Mouse (Mus musculus) hindbrain, embryonic 11.5 days (tissue): ENCODE data around the gene Hps6. TPM values are rescaled to one million over a fixed set of nuclear protein-coding genes. Genes with fewer than 3 reads are reported as not detected.

ENCODE experiments used
- ATAC-seq: fragments of 200-750 bp; cut with Nextera tagmentation; 2 replicates; pipeline ENCODE4 v1.8.0; 2017; ENCODE audit warnings: mild to moderate bottlenecking, moderate TSS enrichment, moderate library complexity; ENCODE audit not compliant: low FRiP score
- DNase-seq: peaks from one replicate; pipeline ENCODE4 v3.0.0-alpha.2; 2015; ENCODE audit warnings: low spot score
- H3K27ac ChIP-seq: fragments of 300-500 bp; sonication (generic); 2 replicates; pipeline ENCODE4 v1.5.1; 2014; ENCODE audit warnings: mild to moderate bottlenecking, low read depth, low read length
- H3K27me3 ChIP-seq: fragments of 300-500 bp; sonication (generic); 2 replicates; pipeline ENCODE4 v1.6.1; 2014; ENCODE audit warnings: mild to moderate bottlenecking, low read length, moderate library complexity, mixed read lengths; ENCODE audit not compliant: control insufficient read depth, insufficient read depth
- H3K36me3 ChIP-seq: fragments of 300-500 bp; sonication (generic); 2 replicates; pipeline ENCODE4 v1.6.1; 2014; ENCODE audit warnings: mild to moderate bottlenecking, low read length, moderate library complexity, mixed read lengths; ENCODE audit not compliant: control insufficient read depth, insufficient read depth
- H3K4me1 ChIP-seq: fragments of 300-500 bp; sonication (generic); replicated peaks from 2 replicates; pipeline ENCODE4 v1.6.1; 2014; ENCODE audit warnings: low read length, mixed read lengths; ENCODE audit not compliant: control insufficient read depth, insufficient read depth
- H3K4me2 ChIP-seq: fragments of 300-500 bp; sonication (generic); replicated peaks from 2 replicates; pipeline ENCODE4 v1.6.1; 2014; ENCODE audit warnings: mild to moderate bottlenecking, low read depth, low read length
- H3K4me3 ChIP-seq: fragments of 300-500 bp; sonication (generic); 2 replicates; pipeline ENCODE4 v1.5.1; 2014; ENCODE audit warnings: low read depth, low read length
- H3K9ac ChIP-seq: fragments of 300-500 bp; sonication (generic); 2 replicates; pipeline ENCODE4 v1.6.1; 2014; ENCODE audit warnings: low read depth, low read length
- H3K9me3 ChIP-seq: fragments of 300-500 bp; sonication (generic); 2 replicates; pipeline ENCODE4 v1.6.1; 2016; ENCODE audit warnings: low read length; ENCODE audit not compliant: control insufficient read depth
- WGBS: fragments of 180-500 bp; shearing (Covaris S2); extraction: QIAGEN DNeasy Blood & Tissue Kit; methylation state at CpG from one replicate; pipeline ENCODE4 v1.1.7; 2014; 5-methylcytosine and 5-hydroxymethylcytosine counted together
- polyA plus RNA-seq: library from polyadenylated mRNA; unstranded; fragments of >200 nt; fragmentation: Nextera tagmentation; extraction: Ambion mirVana; gene quantifications from 2 replicates; pipeline ENCODE4 v1.2.1, GENCODE M21; 2014

The Hps6 gene
- polyA plus RNA-seq, 1 experiment from 2014 or later: 1.0 TPM

- ATAC-seq (no peak), DNase-seq (no peak)
- Histone ChIP-seq H3K4me3 (no peak overlapping the region), H3K36me3 (peaks cover 30% of the 10 kb centered on the region), H3K4me2 (no peak overlapping the region), H3K27ac (no peak overlapping the region), H3K9ac (no peak overlapping the region), H3K27me3 (no peaks in the 10 kb centered on the region), H3K9me3 (no peaks in the 10 kb centered on the region), H3K4me1 (peaks cover 7% of the 10 kb centered on the region)
- 93% methylated on average over 11 of the region's 11 CpGs for WGBS
Measured at GRCm38 (mm10) chr19:46033911-46034310, 30.6 kb downstream of the Hps6 start.

GRCm38 (mm10) chr19:46035971-46036370, 32.7 kb downstream of the Hps6 start:
- Histone ChIP-seq H3K4me1 (peaks cover 16% of the 10 kb centered on the region), H3K27ac (no peak overlapping the region), H3K9ac (no peak overlapping the region), H3K4me2 (no peak overlapping the region), H3K36me3 (peaks cover 30% of the 10 kb centered on the region), H3K4me3 (no peak overlapping the region), H3K9me3 (no peaks in the 10 kb centered on the region), H3K27me3 (no peaks in the 10 kb centered on the region)
- DNase-seq (no peak), ATAC-seq (no peak)
- 87% methylated on average over 13 of the region's 13 CpGs for WGBS

GRCm38 (mm10) chr19:46036477-46037242, 33.4 kb downstream of the Hps6 start:
- Histone ChIP-seq H3K36me3 (peaks cover 29% of the 10 kb centered on the region), H3K27ac (no peak overlapping the region), H3K4me2 (peak overlapping the region; percentile 99), H3K9ac (peak overlapping the region; percentile 89; the same call in 1 of the 2 replicates), H3K27me3 (no peaks in the 10 kb centered on the region), H3K9me3 (no peaks in the 10 kb centered on the region), H3K4me3 (peak overlapping the region; percentile 86), H3K4me1 (peaks cover 22% of the 10 kb centered on the region)
- 78% methylated on average over 13 of the region's 13 CpGs for WGBS
- ATAC-seq (no peak), DNase-seq (peak; percentile 44)

GRCm38 (mm10) chr19:46037243-46037924, 34.1 kb downstream of the Hps6 start:
- DNase-seq (peak; percentile 23), ATAC-seq (no peak)
- WGBS: 17% methylated on average over 6 of the region's 6 CpGs
- Histone ChIP-seq H3K4me3 (peak overlapping the region; percentile 86), H3K36me3 (peaks cover 22% of the 10 kb centered on the region), H3K27me3 (no peaks in the 10 kb centered on the region), H3K9ac (peak overlapping the region; percentile 89), H3K9me3 (no peaks in the 10 kb centered on the region), H3K4me1 (peaks cover 23% of the 10 kb centered on the region), H3K27ac (0 out of 2 replicates have a peak overlapping the region, but pooled peaks have one; percentile 44), H3K4me2 (peak overlapping the region; percentile 99)

GRCm38 (mm10) chr19:46037925-46038850, 34.9 kb downstream of the Hps6 start:
- Histone ChIP-seq H3K9ac (peak overlapping the region; percentile 89), H3K4me3 (peak overlapping the region; percentile 86), H3K36me3 (peaks cover 20% of the 10 kb centered on the region), H3K27ac (peak overlapping the region; percentile 95), H3K4me2 (peak overlapping the region; percentile 99), H3K9me3 (no peaks in the 10 kb centered on the region), H3K27me3 (no peaks in the 10 kb centered on the region), H3K4me1 (peaks cover 28% of the 10 kb centered on the region)
- no peak for DNase-seq
- ATAC-seq: no peak
- WGBS: 21% methylated on average over 13 of the region's 13 CpGs

GRCm38 (mm10) chr19:46038851-46039260, 35.5 kb downstream of the Hps6 start:
- DNase-seq (peak; percentile 46), ATAC-seq (peak; percentile 34; the same call in 1 of the 2 replicates)
- Histone ChIP-seq H3K4me1 (peaks cover 34% of the 10 kb centered on the region), H3K4me2 (peak overlapping the region; percentile 99), H3K4me3 (peak overlapping the region; percentile 86), H3K9me3 (no peaks in the 10 kb centered on the region), H3K36me3 (peaks cover 19% of the 10 kb centered on the region), H3K27ac (peak overlapping the region; percentile 95), H3K9ac (peak overlapping the region; percentile 89), H3K27me3 (no peaks in the 10 kb centered on the region)
- 0% methylated on average over 12 of the region's 17 CpGs for WGBS

- peak; percentile 68 for ATAC-seq
- H3K9ac ChIP-seq: peak overlapping the region; percentile 89
- H3K9me3 ChIP-seq: no peaks in the 10 kb centered on the region
- peaks cover 13% of the 10 kb centered on the region for H3K36me3 ChIP-seq
- H3K27ac ChIP-seq: peak overlapping the region; percentile 95
- DNase-seq: peak; percentile 97
- peak overlapping the region; percentile 86 for H3K4me3 ChIP-seq
- H3K4me2 ChIP-seq: peak overlapping the region; percentile 99
- WGBS: 2% methylated on average over 13 of the region's 30 CpGs
- H3K4me1 ChIP-seq: peaks cover 36% of the 10 kb centered on the region
- H3K27me3 ChIP-seq: no peaks in the 10 kb centered on the region
Measured at GRCm38 (mm10) chr19:46039478-46039877, 36.2 kb downstream of the Hps6 start.

- ATAC-seq (no peak), DNase-seq (peak; percentile 23)
- 41% methylated on average over 14 of the region's 14 CpGs for WGBS
- H3K4me1 ChIP-seq: peaks cover 36% of the 10 kb centered on the region
- H3K4me2 ChIP-seq: peak overlapping the region; percentile 99
- peak overlapping the region; percentile 95 for H3K27ac ChIP-seq
- H3K9ac ChIP-seq: peak overlapping the region; percentile 58
- peak overlapping the region; percentile 86 for H3K4me3 ChIP-seq
- H3K27me3 ChIP-seq: no peaks in the 10 kb centered on the region
- H3K9me3 ChIP-seq: no peaks in the 10 kb centered on the region
- H3K36me3 ChIP-seq: peaks cover 8% of the 10 kb centered on the region
Measured at GRCm38 (mm10) chr19:46040149-46040902, 37.0 kb downstream of the Hps6 start.
